Mouse (Mus musculus): ENCODE measurements around the gene Camk1g.

The Camk1g gene

GRCm38 (mm10) chr1:193370096-193370495 is at the start of gene Camk1g:
Gene Camk1g (minus strand): TSS chr1:193370298.
- peak; percentile 7 for DNase-seq (ENCODE audit: low read depth, low spot score)

DNA sequence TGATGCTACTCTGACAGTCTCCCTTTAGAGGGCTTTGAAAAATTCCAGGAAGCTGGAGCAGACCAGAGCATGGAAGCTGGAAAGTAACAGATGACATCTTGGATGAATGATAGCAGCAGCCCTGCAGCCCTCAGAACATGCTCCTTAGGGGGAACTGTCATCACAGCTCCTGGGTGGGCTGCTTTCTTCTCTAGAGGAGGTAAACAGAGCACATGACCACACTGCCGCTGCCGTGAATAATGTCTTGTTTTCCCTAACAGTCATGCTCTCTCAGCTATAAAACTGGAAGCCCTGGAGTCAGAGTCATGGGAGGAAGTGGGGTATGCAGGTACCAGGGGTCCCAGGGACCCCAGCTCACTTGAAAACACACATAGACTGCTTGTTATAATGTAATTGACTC is 49.1 kb upstream of the Camk1g start:
- no peak for DNase-seq (ENCODE audit: low read depth, low spot score)

GRCm38 (mm10) chr1:193418656-193419055 is 48.6 kb upstream of the Camk1g start:
- DNase-seq (ENCODE audit: low read depth, low spot score), result no peak

DNA sequence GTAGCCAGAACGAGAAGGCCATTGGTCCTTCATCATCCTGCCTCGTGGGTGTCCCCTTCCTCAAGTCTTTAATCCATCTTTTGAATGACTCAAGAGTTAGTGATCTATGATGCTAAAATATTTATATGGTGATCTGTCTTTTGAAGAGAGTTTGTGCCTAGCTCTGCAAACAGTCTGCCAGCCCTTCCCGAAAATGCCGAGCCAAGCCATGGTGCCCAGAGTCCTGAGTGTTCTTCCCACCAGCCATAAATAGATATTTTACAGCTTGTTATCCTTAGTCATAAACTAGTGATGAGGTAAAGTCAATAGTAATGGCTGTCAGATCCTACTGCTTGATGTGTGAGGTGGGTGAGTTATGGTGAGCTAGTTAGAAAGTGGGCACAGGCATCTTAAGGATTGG is 44.0 kb upstream of the Camk1g start:
- DNase-seq (ENCODE audit: low read depth, low spot score), result no peak

DNA sequence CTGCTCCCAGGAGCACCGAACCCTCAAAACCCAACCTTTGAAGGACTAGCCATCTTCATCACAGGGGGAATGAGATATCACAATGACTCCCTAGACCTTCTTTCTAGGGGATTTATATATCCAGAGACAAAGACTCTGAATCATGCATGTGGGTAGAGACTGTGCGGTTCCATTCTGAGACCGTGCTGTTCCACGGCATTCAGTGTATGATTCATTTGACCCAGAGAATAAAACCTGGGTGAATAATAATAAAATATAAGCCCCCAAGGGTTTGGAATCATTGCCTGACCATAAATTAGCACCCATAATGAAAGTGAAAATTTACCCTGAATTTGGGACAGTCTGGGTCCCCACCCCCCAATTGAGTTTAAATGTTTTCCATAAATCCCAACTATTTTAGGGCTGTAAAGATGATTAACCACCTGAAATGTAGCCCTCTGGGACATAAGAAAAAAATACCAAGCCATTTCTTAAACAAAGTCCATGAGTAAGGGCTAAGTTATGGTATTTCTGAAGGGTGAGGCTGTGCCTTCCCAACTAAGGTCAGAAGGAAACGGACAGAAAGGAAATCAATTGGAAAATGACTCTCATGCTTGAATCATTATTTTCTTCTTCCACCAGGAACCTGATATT is 43.4 kb upstream of the Camk1g start:
- DNase-seq (ENCODE audit: low read depth, low spot score), result no peak

DNA sequence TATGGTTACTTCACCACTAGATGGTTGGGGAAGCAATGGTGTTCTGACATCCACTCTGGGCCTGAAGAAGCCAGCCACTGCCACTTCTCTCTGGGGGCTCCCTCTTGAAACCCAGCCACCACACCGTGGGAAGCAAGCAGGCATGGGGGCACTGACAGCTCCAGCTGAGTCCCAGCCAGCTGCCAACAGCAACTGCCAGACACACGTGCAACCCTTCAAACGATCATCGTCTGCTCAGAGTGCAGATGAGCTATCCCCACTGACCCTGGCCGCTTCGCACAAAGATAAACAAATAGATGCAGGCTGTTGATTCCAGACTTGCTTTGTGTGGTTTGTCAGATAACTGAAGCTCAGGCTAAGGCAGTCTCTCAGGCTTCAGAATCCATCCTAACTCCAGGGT is 37.4 kb upstream of the Camk1g start:
- no peak for DNase-seq (ENCODE audit: low read depth, low spot score)

DNA sequence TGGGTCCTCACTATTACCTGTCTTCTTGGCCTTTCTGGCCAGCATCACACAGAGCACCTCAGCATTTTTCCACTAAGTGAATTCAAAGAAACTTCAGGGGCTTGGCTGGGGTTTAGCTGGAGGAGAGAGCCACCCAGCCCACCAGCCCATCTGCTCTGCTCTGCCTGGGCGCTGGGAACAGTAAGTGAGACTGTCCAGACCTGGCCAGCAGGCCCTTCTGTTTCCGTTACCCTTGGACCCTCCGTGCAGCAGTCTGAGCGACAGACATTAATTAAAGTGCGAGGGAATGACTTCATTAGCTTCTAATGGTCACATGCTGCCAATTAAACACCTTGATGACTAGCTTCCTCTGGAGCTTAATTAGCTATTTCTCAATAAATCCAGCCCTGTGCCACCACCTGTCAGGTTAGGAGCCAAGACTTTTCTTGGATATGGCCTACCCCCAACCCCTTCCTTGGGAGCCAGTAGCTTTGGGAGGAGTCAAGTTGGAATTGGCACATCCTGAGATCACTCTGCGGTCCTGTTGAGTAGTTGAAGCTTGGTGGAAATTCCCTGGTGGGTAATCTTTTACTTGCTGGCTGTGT is 36.1 kb upstream of the Camk1g start:
- no peak for DNase-seq (ENCODE audit: low read depth, low spot score)

GRCm38 (mm10) chr1:193401695-193402094 is 31.6 kb upstream of the Camk1g start:
- peak; percentile 33 for DNase-seq (ENCODE audit: low read depth, low spot score)

GRCm38 (mm10) chr1:193400348-193400747 is 30.2 kb upstream of the Camk1g start:
- DNase-seq (ENCODE audit: low read depth, low spot score), result no peak

DNA sequence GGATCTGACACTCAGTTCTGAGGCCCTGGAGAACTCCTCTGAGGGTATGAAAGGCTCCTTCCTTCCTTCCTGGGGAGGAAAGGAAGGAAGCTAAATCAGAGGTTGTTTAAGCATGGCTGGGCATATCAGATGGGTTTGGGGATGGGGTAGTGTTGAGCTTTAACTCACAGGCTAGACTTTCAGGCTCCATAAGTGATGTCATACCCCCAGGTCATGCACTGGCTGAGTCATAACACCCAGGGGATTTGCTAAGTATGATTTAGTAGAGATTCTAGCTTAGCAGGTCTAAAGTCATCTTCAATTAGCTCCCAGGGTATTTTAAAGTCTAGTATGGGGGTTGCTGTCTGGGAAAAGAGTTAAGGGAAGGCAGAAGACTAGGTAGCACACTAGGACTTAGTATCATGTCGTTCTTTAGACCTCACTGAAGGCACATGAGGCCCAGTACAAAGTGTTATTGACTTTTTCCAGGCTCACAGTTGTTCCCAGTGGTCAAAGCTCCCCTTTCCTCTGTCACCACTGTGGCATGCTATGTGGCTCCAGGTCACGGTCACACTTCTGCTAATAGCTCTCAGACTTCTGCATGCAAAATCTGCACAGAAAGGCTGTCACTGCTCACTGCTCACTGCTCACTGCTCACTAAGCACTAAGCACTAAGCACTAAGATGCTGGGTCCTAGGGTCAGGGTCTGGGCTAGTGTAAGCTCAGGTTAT is 28.8 kb upstream of the Camk1g start:
- DNase-seq (ENCODE audit: low read depth, low spot score), result no peak

DNA sequence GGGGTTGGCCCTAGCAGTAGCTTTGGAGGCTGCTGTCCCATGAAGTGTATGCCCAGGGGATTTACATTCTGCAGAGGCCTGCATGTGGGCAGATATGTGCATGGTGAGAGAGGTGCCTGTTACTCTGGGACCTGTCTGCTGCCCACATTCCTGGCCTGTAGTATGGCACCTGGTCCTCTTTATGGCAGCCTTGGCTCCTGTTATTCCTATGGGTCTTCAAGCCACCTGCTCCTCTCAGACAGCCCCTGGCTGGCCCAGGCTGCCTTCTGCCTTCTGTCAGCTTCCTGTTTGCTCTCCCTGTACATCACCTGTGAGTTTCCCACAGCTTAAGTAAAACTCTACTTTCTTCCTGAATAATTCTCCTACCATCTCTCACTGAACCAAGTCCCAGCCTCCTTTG is 27.0 kb upstream of the Camk1g start:
- no peak for DNase-seq (ENCODE audit: low read depth, low spot score)

DNA sequence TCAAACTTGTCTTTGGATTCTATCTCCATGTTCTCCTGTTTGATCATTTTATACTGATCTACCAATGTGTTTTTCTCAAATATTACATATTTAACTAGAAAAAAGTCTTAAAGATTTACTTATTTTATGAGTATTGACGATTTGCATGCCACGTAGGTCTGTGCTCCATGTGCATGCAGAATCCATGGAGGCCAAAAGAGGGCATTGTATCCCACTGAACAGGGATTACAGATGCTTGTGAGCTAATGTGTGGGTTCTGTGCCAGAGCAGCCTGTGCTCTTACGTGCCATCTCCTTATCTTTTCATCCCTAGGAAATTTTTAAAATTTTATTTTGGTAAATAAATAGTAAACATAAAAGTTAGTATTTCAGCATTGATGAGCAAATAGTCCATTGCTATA is 22.2 kb upstream of the Camk1g start:
- no peak for DNase-seq (ENCODE audit: low read depth, low spot score)

GRCm38 (mm10) chr1:193390004-193390403 is 19.9 kb upstream of the Camk1g start:
- no peak for DNase-seq (ENCODE audit: low read depth, low spot score)

DNA sequence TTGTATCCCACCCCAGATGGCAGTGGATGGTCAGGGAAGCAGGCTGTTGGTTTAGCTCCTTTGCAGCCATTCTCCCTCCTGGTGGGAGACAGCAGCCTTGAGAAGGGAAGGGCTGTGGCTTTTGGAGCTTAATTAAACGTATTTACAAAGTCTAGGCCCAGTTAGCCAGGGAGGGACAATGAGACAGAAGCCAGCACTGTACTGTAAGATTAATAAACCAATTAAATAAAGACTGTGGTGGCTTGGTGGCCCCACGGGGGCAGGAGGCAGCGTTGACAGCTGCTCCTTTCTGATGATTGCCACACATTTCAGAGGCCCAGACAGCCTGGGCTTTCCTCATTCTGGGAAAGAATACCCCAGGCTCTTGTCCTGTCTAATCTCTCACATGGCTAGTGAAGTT is 19.4 kb upstream of the Camk1g start:
- DNase-seq (ENCODE audit: low read depth, low spot score), result no peak

- DNase-seq (ENCODE audit: low read depth, low spot score), result no peak
Observed at GRCm38 (mm10) chr1:193387241-193387640, 17.1 kb upstream of the Camk1g start.

DNA sequence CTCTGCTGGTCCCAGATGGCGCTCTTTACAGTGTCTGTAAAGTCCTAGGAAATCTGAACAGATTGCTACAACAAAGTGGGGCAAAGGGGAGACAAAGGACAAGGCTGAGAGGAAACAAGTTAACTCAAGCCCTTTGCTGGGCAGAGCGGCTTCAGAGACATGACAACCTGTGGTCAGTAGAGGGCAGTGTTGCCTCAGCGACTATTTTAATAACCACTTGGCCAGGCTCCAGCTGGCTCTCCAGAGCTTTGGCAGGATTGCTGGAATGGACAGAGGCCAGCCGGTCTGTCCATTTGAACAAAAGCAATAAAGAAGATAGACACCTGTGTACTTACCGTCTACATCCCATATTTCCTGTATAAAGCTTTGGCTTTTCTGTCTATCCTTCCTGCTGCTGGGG is 16.0 kb upstream of the Camk1g start:
- DNase-seq (ENCODE audit: low read depth, low spot score), result peak; percentile 66

- peak; percentile 67 for DNase-seq (ENCODE audit: low read depth, low spot score)
Observed at GRCm38 (mm10) chr1:193382841-193383462, 12.9 kb upstream of the Camk1g start.

DNA sequence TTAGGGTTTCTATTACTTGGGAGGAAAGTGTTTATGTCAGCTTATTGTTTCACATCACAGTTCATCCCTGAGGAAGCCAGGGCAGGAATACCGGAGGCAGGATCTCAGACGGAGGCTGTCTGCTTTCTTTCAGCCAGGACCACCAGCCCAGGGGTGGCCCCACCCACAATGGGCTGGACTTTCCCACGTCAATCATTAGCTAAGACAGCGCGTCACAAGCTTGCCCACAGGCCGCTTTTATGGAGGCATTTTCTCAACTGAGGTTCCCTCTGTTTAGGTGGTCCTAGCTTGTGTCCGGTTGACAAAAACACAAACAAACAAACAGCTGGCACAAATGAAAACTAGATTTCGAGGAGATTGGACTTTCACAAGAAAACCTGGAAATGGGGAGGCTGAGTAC is 12.3 kb upstream of the Camk1g start:
- DNase-seq (ENCODE audit: low read depth, low spot score), result peak; percentile 75

- DNase-seq (ENCODE audit: low read depth, low spot score), result peak; percentile 3
Observed at GRCm38 (mm10) chr1:193381597-193382404, 11.7 kb upstream of the Camk1g start.

DNA sequence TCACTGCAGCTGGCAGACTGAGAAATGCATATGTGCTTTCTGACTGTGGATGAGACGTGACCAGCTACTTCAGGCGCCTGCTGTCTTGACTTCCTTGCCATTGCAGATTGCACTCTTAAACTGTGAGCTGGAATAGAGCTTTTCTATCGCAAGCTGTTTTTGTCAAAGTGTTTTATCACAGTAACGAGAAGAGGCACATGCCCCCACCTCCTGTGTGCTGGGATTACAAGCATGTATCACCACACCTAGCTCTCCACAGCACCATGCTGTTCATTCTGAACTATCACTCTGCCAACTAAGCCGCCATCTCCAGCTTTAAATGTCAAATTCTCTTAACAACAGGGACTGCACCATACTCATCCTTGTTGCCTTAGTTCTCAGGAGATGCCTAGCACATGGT is 10.8 kb upstream of the Camk1g start:
- DNase-seq (ENCODE audit: low read depth, low spot score), result no peak

GRCm38 (mm10) chr1:193379634-193380033 is 9.5 kb upstream of the Camk1g start:
- DNase-seq (ENCODE audit: low read depth, low spot score), result no peak

Measured in ZHBTc4 (cell line).